Mouse (Mus musculus): Measurements from ENCODE around the gene Bcar3. TPM values are rescaled to one million over a fixed set of nuclear protein-coding genes. Genes with fewer than 3 reads are reported as not detected.

The Bcar3 gene
- polyA plus RNA-seq, 1 experiment from 2014 or later: 4.8 TPM

DNA sequence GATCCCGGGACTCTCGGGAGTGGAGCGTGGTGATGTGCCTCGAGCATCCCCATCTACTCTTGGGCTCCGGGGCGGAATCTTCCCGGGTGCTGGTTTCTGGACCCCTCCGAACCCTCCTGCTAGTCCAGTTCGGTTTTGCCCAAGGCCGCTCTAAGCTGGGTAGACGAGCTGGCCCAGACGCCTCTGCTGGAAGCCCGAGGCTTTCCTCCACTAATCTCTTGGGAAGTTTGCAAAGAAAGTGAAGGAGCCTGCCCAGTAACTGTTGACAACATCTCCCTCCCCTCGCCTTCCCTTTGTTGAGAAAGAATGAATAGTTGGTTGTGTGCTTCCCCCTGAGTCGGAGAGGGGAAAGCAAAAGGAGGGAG is 126.5 kb downstream of the Bcar3 start:
- Histone ChIP-seq H3K4me3 (peak overlapping the region; percentile 63), H3K4me1 (peaks cover 29% of the 10 kb centered on the region), H3K27me3 (replicated peaks) (peaks cover 32% of the 10 kb centered on the region), H3K9me3 (no peaks in the 10 kb centered on the region), H3K36me3 (no peaks in the 10 kb centered on the region), H3K4me2 (peak overlapping the region; percentile 98), H3K9ac (peak overlapping the region; percentile 82), H3K27ac (replicated peaks) (peak overlapping the region; percentile 16)
- WGBS: under 1% methylated on average over 15 of the region's 15 CpGs
- peak; percentile 26; the same call in 1 of the 2 replicates for ATAC-seq (ENCODE audit: extremely low read depth, insufficient number of reproducible peaks, low FRiP score, low TSS enrichment)

DNA sequence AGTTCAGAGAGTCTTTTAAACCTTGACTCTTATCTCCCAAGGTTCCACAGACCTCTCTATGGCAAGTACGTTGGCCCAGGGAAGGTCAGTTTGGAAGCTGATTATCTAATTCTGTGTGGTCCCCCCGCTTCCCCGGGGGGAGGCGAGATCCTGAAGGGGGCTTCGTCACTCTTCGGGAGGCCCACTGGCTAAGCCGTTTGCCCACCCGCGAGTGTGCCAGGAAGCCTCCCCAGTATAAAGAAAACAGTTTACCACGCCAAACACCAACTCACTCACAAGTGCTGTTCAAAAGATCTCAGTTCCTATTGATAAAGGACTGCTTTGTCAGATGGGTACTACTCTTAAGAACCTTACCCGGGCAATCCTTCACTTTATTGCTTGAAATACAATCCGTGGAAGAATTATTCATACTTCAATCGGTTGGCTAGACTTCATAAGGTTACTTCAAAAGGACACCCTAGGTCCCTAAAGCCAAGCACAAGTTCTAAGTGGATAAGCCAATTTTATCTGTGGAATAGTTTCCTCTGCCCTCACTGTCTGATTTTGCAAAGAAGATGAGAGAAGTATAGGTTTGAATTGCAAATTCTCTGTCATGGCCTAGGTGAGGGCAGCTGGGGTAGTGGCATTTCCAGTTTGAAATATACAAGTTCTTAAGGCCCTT is 127.2 kb downstream of the Bcar3 start:
- Histone ChIP-seq H3K4me1 (peaks cover 29% of the 10 kb centered on the region), H3K27me3 (replicated peaks) (peaks cover 39% of the 10 kb centered on the region), H3K4me3 (peak overlapping the region; percentile 63), H3K27ac (replicated peaks) (no peak overlapping the region), H3K9me3 (no peaks in the 10 kb centered on the region), H3K4me2 (peak overlapping the region; percentile 98), H3K9ac (peak overlapping the region; percentile 82; the same call in 1 of the 2 replicates), H3K36me3 (no peaks in the 10 kb centered on the region)
- WGBS: 21% methylated on average over 13 of the region's 13 CpGs
- ATAC-seq (ENCODE audit: extremely low read depth, insufficient number of reproducible peaks, low FRiP score, low TSS enrichment): no peak

- ATAC-seq (ENCODE audit: extremely low read depth, insufficient number of reproducible peaks, low FRiP score, low TSS enrichment): no peak
- Histone ChIP-seq H3K9ac (no peak overlapping the region), H3K9me3 (no peaks in the 10 kb centered on the region), H3K36me3 (no peaks in the 10 kb centered on the region), H3K27me3 (replicated peaks) (peaks cover 45% of the 10 kb centered on the region), H3K4me2 (peak overlapping the region; percentile 98), H3K27ac (replicated peaks) (peak overlapping the region; percentile 12; the same call in 1 of the 2 replicates), H3K4me3 (0 out of 2 replicates have a peak overlapping the region, but pooled peaks have one; percentile 63), H3K4me1 (peaks cover 29% of the 10 kb centered on the region)
- WGBS: 36% methylated on average over 7 of the region's 7 CpGs
Observed at GRCm38 (mm10) chr3:122421802-122422201, 127.9 kb downstream of the Bcar3 start.

GRCm38 (mm10) chr3:122422276-122422675 is 128.3 kb downstream of the Bcar3 start:
- no peaks in the 10 kb centered on the region for H3K36me3 ChIP-seq
- no peaks in the 10 kb centered on the region for H3K9me3 ChIP-seq
- WGBS: 34% methylated on average over 7 of the region's 7 CpGs
- H3K4me1 ChIP-seq: peaks cover 29% of the 10 kb centered on the region
- H3K27me3 ChIP-seq (replicated peaks): peaks cover 45% of the 10 kb centered on the region
- H3K4me3 ChIP-seq: no peak overlapping the region
- no peak for ATAC-seq (ENCODE audit: extremely low read depth, insufficient number of reproducible peaks, low FRiP score, low TSS enrichment)
- peak overlapping the region; percentile 12; the same call in 1 of the 2 replicates for H3K27ac ChIP-seq (replicated peaks)
- 0 out of 2 replicates have a peak overlapping the region, but pooled peaks have one; percentile 98 for H3K4me2 ChIP-seq
- H3K9ac ChIP-seq: no peak overlapping the region

- H3K9ac ChIP-seq: no peak overlapping the region
- no peak overlapping the region for H3K4me2 ChIP-seq
- H3K27ac ChIP-seq (replicated peaks): no peak overlapping the region
- peaks cover 41% of the 10 kb centered on the region for H3K4me1 ChIP-seq
- H3K9me3 ChIP-seq: no peaks in the 10 kb centered on the region
- no peaks in the 10 kb centered on the region for H3K36me3 ChIP-seq
- peaks cover 35% of the 10 kb centered on the region for H3K27me3 ChIP-seq (replicated peaks)
- 82% methylated on average over 7 of the region's 7 CpGs for WGBS
- H3K4me3 ChIP-seq: no peak overlapping the region
- ATAC-seq (ENCODE audit: extremely low read depth, insufficient number of reproducible peaks, low FRiP score, low TSS enrichment): no peak
Observed at GRCm38 (mm10) chr3:122423643-122424042, 129.7 kb downstream of the Bcar3 start.

- no peaks in the 10 kb centered on the region for H3K36me3 ChIP-seq
- H3K27ac ChIP-seq (replicated peaks): no peak overlapping the region
- 37% methylated on average over 7 of the region's 7 CpGs for WGBS
- 0 out of 2 replicates have a peak overlapping the region, but pooled peaks have one; percentile 10 for H3K4me2 ChIP-seq
- ATAC-seq (ENCODE audit: extremely low read depth, insufficient number of reproducible peaks, low FRiP score, low TSS enrichment): no peak
- peaks cover 43% of the 10 kb centered on the region for H3K4me1 ChIP-seq
- H3K9ac ChIP-seq: no peak overlapping the region
- H3K9me3 ChIP-seq: no peaks in the 10 kb centered on the region
- H3K4me3 ChIP-seq: no peak overlapping the region
- peaks cover 17% of the 10 kb centered on the region; the same call in 1 of the 2 replicates for H3K27me3 ChIP-seq (replicated peaks)
Observed at GRCm38 (mm10) chr3:122428325-122428821, 134.4 kb downstream of the Bcar3 start.

DNA sequence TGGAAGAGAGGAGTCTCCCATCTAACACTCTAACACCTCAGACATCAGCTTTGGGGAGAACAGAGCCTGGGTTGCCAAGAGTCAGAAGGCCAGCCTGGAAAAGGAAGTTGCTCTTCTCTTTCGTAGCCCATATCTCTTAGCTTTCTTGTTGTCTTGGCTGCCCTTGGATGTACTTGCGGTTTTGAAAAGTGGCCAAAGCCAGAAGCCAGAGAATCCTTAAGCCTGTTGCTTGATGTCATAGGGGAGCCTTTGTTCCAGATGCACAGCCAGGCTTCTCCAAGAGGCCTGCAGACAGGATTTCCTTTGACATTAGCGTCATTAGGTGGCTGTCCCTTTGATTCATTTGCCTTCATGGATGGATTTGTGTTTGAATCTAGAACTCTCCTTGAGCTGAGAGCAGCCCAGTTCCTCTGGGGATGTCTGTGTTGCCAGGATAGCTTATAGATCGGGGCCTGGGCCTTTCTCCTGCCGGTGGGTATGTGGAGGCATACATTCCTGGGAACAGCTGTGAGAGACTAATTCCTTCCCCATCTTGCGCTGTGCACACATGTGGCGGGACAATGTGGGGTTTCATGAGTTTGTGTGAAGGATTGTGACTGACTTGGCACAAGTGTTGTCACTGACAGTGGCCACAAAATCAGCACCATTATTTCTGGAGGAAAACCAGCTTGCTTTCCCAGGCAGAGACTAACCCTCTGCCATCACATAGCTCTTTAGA is 137.0 kb downstream of the Bcar3 start:
- 0 out of 2 replicates have a peak, but pooled peaks have one; percentile 19 for ATAC-seq (ENCODE audit: extremely low read depth, insufficient number of reproducible peaks, low FRiP score, low TSS enrichment)

DNA sequence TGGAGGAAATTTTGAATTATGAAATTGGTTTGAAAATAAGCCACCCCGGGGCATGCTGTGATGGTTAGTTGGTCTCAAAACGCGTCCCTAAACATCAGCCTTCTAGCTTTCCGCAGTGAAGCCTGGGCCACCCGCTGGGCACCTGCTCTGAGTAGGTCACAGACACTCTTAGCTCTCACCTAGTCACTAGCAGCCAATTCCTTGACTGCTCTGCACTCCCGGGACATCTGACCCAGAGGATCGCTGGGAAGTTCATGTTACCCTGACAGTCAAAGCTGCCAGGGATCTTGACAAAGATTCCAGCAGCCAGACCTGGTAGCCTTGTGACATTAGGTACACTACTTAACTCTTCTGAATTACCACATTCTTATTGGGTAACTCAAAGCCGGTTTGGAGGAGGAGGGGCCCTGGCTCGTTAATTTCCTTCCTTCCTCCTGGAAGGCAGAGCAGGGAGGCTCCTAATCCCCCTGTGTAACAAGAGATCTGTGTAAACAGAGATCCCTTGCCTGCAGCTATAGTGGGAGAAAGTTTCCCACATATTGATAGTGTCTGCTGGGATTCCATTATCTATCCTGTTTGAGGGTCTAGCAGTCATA is 139.0 kb downstream of the Bcar3 start:
- no peak overlapping the region for H3K27ac ChIP-seq (replicated peaks)
- no peak overlapping the region for H3K4me3 ChIP-seq
- peaks cover 9% of the 10 kb centered on the region; the same call in 1 of the 2 replicates for H3K27me3 ChIP-seq (replicated peaks)
- H3K9ac ChIP-seq: no peak overlapping the region
- H3K4me2 ChIP-seq: no peak overlapping the region
- ATAC-seq (ENCODE audit: extremely low read depth, insufficient number of reproducible peaks, low FRiP score, low TSS enrichment): no peak
- 31% methylated on average over 9 of the region's 9 CpGs for WGBS
- no peaks in the 10 kb centered on the region for H3K9me3 ChIP-seq
- no peaks in the 10 kb centered on the region for H3K36me3 ChIP-seq
- peaks cover 46% of the 10 kb centered on the region for H3K4me1 ChIP-seq

More for the DNA sequence above, 137.0 kb downstream of the Bcar3 start:
- Histone ChIP-seq H3K4me2 (no peak overlapping the region), H3K9me3 (no peaks in the 10 kb centered on the region), H3K9ac (no peak overlapping the region), H3K4me1 (peaks cover 51% of the 10 kb centered on the region), H3K27me3 (replicated peaks) (peaks cover 12% of the 10 kb centered on the region; the same call in 1 of the 2 replicates), H3K27ac (replicated peaks) (no peak overlapping the region; the same call in 1 of the 2 replicates), H3K36me3 (no peaks in the 10 kb centered on the region), H3K4me3 (no peak overlapping the region)
- WGBS: 54% methylated on average over 7 of the region's 7 CpGs

DNA sequence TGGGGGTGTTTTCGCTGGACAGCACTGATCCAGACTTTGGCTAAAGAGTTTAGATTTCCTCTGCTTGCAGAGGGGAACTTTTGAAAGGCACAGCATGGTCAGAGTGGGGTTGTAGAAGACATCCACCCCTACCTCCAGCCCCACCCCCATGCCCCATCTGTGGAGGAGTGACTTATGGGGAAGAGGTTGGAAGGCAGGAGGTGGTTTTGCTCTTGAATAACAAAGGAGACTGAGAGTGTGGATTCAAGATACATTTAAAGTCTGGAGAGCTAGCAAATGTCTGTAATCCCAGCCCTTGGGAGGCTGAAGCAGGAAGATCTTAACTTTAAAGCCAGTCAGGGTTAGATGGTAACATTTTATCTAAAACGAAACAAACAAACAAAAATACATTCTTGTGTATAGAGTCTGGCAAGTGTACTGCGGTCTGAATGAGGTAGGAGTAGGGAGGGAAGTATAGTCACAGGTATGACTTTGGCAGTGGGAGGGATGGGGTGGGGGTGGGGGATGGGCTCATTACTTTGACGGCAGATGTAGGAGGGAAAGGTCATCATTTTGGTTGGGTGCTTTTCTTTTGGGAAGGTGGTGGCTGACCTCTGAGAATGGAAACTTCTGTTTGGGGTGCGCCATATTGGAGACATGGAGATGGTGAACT is 140.2 kb downstream of the Bcar3 start:
- peaks cover 9% of the 10 kb centered on the region; the same call in 1 of the 2 replicates for H3K27me3 ChIP-seq (replicated peaks)
- no peak overlapping the region for H3K9ac ChIP-seq
- H3K4me1 ChIP-seq: peaks cover 38% of the 10 kb centered on the region
- H3K9me3 ChIP-seq: no peaks in the 10 kb centered on the region
- no peak overlapping the region for H3K27ac ChIP-seq (replicated peaks)
- no peak for ATAC-seq (ENCODE audit: extremely low read depth, insufficient number of reproducible peaks, low FRiP score, low TSS enrichment)
- no peaks in the 10 kb centered on the region for H3K36me3 ChIP-seq
- no peak overlapping the region for H3K4me3 ChIP-seq
- no peak overlapping the region for H3K4me2 ChIP-seq
- 80% methylated on average over 5 of the region's 5 CpGs for WGBS

DNA sequence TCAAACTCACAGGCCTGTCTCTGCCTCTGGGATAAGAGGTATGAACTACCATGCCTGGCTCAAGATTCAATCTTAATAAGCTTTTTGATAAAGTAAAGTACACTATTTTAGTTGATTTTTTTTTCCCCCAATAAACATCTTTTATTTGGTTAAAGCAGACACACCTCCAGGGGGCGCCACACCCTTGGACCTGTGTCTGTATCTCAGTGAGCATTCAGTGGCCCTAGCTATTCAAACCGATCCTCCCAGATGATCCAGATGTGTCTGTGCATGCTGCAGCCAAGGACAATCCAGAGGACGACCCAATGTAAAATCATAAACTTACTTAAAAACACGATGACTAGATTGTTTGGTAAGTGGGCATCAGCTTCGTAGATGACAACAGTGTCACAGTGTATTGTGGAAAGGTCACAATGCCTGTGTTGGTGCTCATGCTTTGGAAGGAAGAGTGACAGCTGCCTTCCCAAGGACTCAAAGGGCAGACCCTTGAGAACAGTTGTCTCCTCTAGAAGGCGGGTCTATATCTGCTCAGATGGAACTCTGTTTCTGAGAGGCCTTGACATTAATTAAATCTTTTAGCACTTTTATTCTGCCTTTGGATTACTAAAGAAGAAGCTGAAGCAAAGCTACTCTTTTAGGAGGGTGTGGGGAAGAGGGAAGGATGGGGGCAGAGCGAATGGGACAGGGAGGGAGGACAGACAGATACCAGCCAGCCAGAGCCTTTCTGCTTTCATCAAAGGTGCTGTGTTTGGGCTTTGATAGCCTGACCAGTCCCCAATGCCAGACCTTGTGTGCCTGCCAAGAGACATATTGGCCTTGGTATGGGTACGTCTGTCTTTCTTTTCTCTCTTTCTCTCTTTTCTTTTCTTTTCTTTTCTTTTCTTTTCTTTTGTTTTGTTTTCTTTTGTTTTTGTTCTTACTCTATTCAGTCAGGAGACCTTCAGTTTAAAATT is 141.3 kb downstream of the Bcar3 start:
- H3K36me3 ChIP-seq: no peaks in the 10 kb centered on the region
- H3K27ac ChIP-seq (replicated peaks): no peak overlapping the region
- H3K4me1 ChIP-seq: peaks cover 38% of the 10 kb centered on the region
- WGBS: 80% methylated on average over 8 of the region's 8 CpGs
- H3K4me3 ChIP-seq: no peak overlapping the region
- H3K4me2 ChIP-seq: no peak overlapping the region
- no peak overlapping the region for H3K9ac ChIP-seq
- H3K9me3 ChIP-seq: no peaks in the 10 kb centered on the region
- H3K27me3 ChIP-seq (replicated peaks): peaks cover 9% of the 10 kb centered on the region; the same call in 1 of the 2 replicates
- ATAC-seq (ENCODE audit: extremely low read depth, insufficient number of reproducible peaks, low FRiP score, low TSS enrichment): no peak
